Mouse (Mus musculus) liver, embryonic 14.5 days (tissue): ENCODE measurements around the gene Mxra7. TPM values are rescaled to one million over a fixed set of nuclear protein-coding genes. Genes with fewer than 3 reads are reported as not detected.

Experiments
- ATAC-seq: fragments of 200-750 bp; cut with Nextera tagmentation; 2 replicates; pipeline ENCODE4 v1.8.0; 2017; ENCODE audit warnings: moderate number of reproducible peaks, mild to moderate bottlenecking, moderate library complexity; ENCODE audit not compliant: insufficient read depth
- DNase-seq, 3 experiments: peaks; one replicate each; pipeline ENCODE4 v3.0.0-alpha.2; 2012 to 2013; ENCODE audit warnings: low read depth in 3 of 3, low spot score in 3 of 3
- H3K27ac ChIP-seq: fragments of 300-500 bp; sonication (generic); 2 replicates; pipeline ENCODE4 v1.5.1; 2014; ENCODE audit warnings: moderate library complexity, mild to moderate bottlenecking, control low read depth, inconsistent platforms
- H3K27me3 ChIP-seq: fragments of 300-500 bp; sonication (generic); 2 replicates; pipeline ENCODE4 v1.6.1; 2014; ENCODE audit warnings: mild to moderate bottlenecking, low read length, moderate library complexity; ENCODE audit not compliant: control insufficient read depth, insufficient read depth
- H3K36me3 ChIP-seq: fragments of 300-500 bp; sonication (generic); replicated peaks from 2 replicates; pipeline ENCODE4 v1.6.1; 2014; ENCODE audit warnings: low read depth; ENCODE audit not compliant: control insufficient read depth, insufficient read depth
- H3K4me1 ChIP-seq, 2 experiments: fragments of 200-500 bp in 1 of 2; fragments of 300-500 bp in 1 of 2; sonication (generic) in 1 of 2; replicated peaks; 2 replicates each; pipeline ENCODE4 v1.6.1; 2012 to 2014; ENCODE audit warnings: antibody characterized with exemption in 1 of 2, inconsistent platforms in 1 of 2, low read length in 1 of 2; ENCODE audit not compliant: control insufficient read depth in 2 of 2, insufficient read depth in 2 of 2
- H3K4me2 ChIP-seq: fragments of 300-500 bp; sonication (generic); 2 replicates; pipeline ENCODE4 v1.6.1; 2014; ENCODE audit warnings: low read depth, mild to moderate bottlenecking, control low read depth, moderate library complexity
- H3K4me3 ChIP-seq, 2 experiments: fragments of 200-500 bp in 1 of 2; fragments of 300-500 bp in 1 of 2; sonication (generic) in 1 of 2; 2 replicates each; pipeline ENCODE4 v1.5.1; 2012 to 2014; ENCODE audit warnings: low read depth in 2 of 2, low read length in 2 of 2, mild to moderate bottlenecking in 2 of 2, control low read depth in 1 of 2, inconsistent platforms in 1 of 2, moderate library complexity in 1 of 2; ENCODE audit not compliant: insufficient read depth in 1 of 2
- H3K9ac ChIP-seq: fragments of 300-500 bp; sonication (generic); replicated peaks from 2 replicates; pipeline ENCODE4 v1.6.1; 2014; ENCODE audit warnings: mild to moderate bottlenecking, control low read depth, moderate library complexity
- H3K9me3 ChIP-seq: fragments of 300-500 bp; sonication (generic); 2 replicates; pipeline ENCODE4 v1.6.1; 2016; ENCODE audit warnings: low read length, mixed read lengths; ENCODE audit not compliant: control insufficient read depth
- CTCF ChIP-seq: IDR thresholded peaks from 2 replicates; pipeline ENCODE4 v1.5.1; 2016; ENCODE audit warnings: antibody characterized with exemption, low read depth, control low read depth
- EP300 ChIP-seq: IDR thresholded peaks from 2 replicates; pipeline ENCODE4 v1.6.1; 2016; ENCODE audit warnings: antibody characterized with exemption, low read depth
- WGBS: fragments of 180-500 bp; shearing (Covaris S2); extraction: QIAGEN DNeasy Blood & Tissue Kit; methylation state at CpG from one replicate; pipeline ENCODE4 v1.1.7; 2014; ENCODE audit not compliant: insufficient replicate concordance; 5-methylcytosine and 5-hydroxymethylcytosine counted together
- polyA plus RNA-seq, 2 experiments: library from polyadenylated mRNA; depleted of rRNA in 1 of 2; stranded (reverse) in 1 of 2; unstranded in 1 of 2; fragments of >200 nt; fragmentation: Nextera tagmentation in 1 of 2; extraction: Ambion mirVana in 1 of 2; gene quantifications; 2 replicates each; pipeline versions ENCODE4 v1.2.1 to v1.2.3; 2012 to 2014

Mxra7 gene
- polyA plus RNA-seq, 2 experiments: 1.1 to 1.3 TPM

DNA sequence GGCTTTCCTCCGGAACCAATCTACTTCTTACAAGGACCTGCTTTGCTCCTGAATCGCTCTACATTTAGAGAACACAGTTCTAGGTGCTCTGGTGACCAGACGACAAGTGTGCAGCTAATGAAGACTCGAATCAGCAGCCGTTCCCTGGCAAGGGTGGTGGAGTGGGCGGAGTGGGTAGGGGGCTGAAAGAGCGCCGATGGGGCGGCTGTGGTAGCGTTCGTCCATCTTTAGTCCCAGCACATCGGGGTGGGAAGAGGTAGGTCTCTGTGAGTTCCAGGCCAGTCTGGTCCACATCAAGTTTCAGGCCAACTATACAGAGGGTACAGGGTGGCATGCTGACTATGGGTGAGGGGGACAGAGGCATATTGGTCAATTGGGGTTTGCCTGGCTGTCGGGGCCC is 14.2 kb downstream of the Mxra7 start:
- Histone ChIP-seq H3K27ac (no peak overlapping the region), H3K9me3 (no peaks in the 10 kb centered on the region), H3K9ac (no peak overlapping the region), H3K27me3 (no peaks in the 10 kb centered on the region), H3K4me2 (no peak overlapping the region), H3K36me3 (no peaks in the 10 kb centered on the region), H3K4me1 (no peaks in the 10 kb centered on the region), H3K4me3 (no peak overlapping the region)
- 75% methylated on average over 13 of the region's 13 CpGs for WGBS
- ATAC-seq (no peak), DNase-seq (no peak)
- TF ChIP-seq CTCF (no peak), EP300 (no peak)

GRCm38 (mm10) chr11:116812793-116813529 is 14.9 kb downstream of the Mxra7 start:
- 70% methylated on average over 19 of the region's 21 CpGs for WGBS
- TF ChIP-seq CTCF (no peak), EP300 (no peak)
- DNase-seq (no peak), ATAC-seq (no peak)
- no peak overlapping the region for H3K9ac ChIP-seq
- H3K9me3 ChIP-seq: no peaks in the 10 kb centered on the region
- H3K36me3 ChIP-seq: no peaks in the 10 kb centered on the region
- no peak overlapping the region for H3K4me3 ChIP-seq
- no peak overlapping the region for H3K4me2 ChIP-seq
- H3K4me1 ChIP-seq: no peaks in the 10 kb centered on the region
- no peak overlapping the region for H3K27ac ChIP-seq
- no peaks in the 10 kb centered on the region for H3K27me3 ChIP-seq

DNA sequence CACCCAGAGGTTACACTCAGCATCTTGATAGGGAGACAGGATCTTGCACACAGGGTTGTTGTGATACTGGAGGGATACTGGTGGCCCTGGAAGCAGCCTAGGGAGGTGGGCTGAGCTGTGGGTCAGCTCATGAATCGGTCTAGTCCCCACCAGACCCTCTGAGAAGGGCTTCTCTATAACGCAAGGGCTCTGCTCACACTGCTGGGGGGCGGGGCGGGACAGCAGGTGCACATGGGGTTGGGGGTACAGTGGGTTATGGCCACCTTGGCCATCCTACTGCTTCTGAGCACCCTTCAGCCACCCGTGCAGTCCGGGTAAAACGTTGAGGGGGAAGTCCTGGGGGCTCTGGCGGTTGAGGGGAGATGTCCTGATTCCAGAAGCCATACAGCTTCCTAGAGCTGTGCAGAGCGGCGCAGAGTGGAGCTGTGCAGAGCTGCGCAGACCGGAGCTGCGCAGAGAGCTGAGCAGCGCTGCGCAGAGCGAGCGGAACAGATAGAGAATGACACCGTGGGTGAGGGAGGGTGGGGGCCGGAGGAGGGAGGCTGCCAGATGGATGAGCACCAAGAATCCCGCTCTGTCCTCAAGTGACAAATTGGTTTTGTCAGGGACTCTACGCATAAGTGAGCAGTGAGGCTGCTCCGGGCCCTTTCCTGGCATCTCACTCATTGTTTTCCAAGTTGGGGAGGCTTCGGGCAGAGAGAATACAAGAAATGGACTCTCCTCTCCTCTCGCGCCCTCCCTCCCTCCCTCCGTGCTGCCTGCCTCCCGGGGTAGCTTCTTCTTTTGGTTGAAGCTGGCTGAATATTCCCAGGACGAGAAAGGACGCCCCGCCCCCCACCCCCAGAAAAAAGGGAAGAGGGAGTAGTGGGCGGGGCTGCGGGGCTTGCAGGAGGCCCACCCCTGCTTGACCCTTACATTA is 16.6 kb downstream of the Mxra7 start:
- ATAC-seq: peak; percentile 56; the same call in 1 of the 2 replicates
- no peaks in the 10 kb centered on the region for H3K36me3 ChIP-seq
- TF ChIP-seq EP300 (no peak), CTCF (no peak)
- WGBS: 12% methylated on average over 28 of the region's 32 CpGs
- peak overlapping the region; percentile 50 for H3K4me2 ChIP-seq
- H3K27ac ChIP-seq: no peak overlapping the region
- H3K4me3 ChIP-seq: peak overlapping the region; percentile 10 to 29; a peak in 1 of 4 replicates
- H3K9ac ChIP-seq: no peak overlapping the region
- no peaks in the 10 kb centered on the region for H3K4me1 ChIP-seq
- H3K27me3 ChIP-seq: no peaks in the 10 kb centered on the region
- no peak for DNase-seq
- no peaks in the 10 kb centered on the region for H3K9me3 ChIP-seq

DNA sequence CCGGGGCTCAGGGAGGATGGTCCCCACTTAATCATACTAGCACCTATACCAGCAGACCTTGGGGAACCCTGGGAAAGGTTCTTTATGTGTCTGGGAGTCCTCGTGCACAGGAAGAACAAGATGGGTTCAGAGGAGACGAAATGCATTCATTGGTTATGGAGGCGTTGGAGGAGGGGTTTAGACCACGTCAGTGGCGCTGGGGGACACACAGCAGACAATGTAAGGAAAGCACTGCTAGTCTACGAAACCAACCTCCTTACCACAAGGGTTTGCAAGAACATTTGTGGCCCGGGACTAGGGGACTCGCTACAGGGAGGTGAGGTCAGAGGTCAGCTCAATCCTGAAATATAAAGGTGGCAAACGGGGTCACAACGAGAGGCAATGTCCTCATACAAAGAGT is 17.3 kb downstream of the Mxra7 start:
- no peak overlapping the region for H3K27ac ChIP-seq
- no peak overlapping the region for H3K4me2 ChIP-seq
- no peaks in the 10 kb centered on the region for H3K9me3 ChIP-seq
- no peaks in the 10 kb centered on the region for H3K4me1 ChIP-seq
- TF ChIP-seq EP300: no peak
- no peak for TF ChIP-seq CTCF
- no peak overlapping the region for H3K9ac ChIP-seq
- ATAC-seq (no peak), DNase-seq (no peak)
- H3K4me3 ChIP-seq: no peak overlapping the region
- 60% methylated on average over 11 of the region's 11 CpGs for WGBS
- no peaks in the 10 kb centered on the region for H3K27me3 ChIP-seq
- no peaks in the 10 kb centered on the region for H3K36me3 ChIP-seq

DNA sequence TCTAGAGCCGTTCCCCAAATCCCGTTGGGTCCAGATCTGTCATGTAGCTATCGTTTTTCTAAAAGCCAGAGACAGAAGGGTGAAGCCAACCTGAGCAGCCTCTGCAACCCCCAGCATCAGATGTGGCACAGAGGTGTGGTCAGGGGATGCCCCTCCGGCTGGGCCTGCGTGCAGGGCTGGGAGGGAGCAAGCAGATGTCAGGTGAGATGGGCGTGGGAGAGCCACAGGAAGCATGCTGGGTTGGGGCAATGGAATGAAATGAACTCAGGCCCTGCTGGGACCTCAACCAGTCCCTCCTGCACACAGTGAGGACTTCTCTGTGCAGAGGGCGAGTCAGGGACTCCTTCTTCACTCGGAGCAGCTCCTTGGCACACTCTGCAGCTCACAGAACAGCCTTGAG is 18.3 kb downstream of the Mxra7 start:
- no peak overlapping the region for H3K27ac ChIP-seq
- ATAC-seq: no peak
- H3K27me3 ChIP-seq: no peaks in the 10 kb centered on the region
- H3K9ac ChIP-seq: no peak overlapping the region
- no peak for DNase-seq
- WGBS: 63% methylated on average over 8 of the region's 8 CpGs
- H3K4me3 ChIP-seq: no peak overlapping the region
- no peak overlapping the region for H3K4me2 ChIP-seq
- TF ChIP-seq EP300: no peak
- TF ChIP-seq CTCF: no peak
- no peaks in the 10 kb centered on the region for H3K36me3 ChIP-seq
- no peaks in the 10 kb centered on the region for H3K9me3 ChIP-seq
- no peaks in the 10 kb centered on the region for H3K4me1 ChIP-seq
